Mouse (Mus musculus) heart, adult 2 months (tissue): ENCODE results near the gene Klf2. TPM values are rescaled to one million over a fixed set of nuclear protein-coding genes. Genes with fewer than 3 reads are reported as not detected.

Source experiments
- DNase-seq, 2 experiments: peaks; one replicate each; pipeline ENCODE4 v3.0.0; 2021
- H3K27ac ChIP-seq: fragments of 200-600 bp; 2 replicates; pipeline ENCODE4 v1.8.1; 2022
- H3K27me3 ChIP-seq: fragments of 200-500 bp; 2 replicates; pipeline ENCODE4 v1.6.1; 2012; ENCODE audit warnings: mild to moderate bottlenecking, low read length, inconsistent platforms, mixed read lengths; ENCODE audit not compliant: control insufficient read depth, insufficient read depth
- H3K36me3 ChIP-seq: fragments of 200-500 bp; 2 replicates; pipeline ENCODE4 v1.6.1; 2012; ENCODE audit warnings: low read length, inconsistent platforms; ENCODE audit not compliant: control insufficient read depth, insufficient read depth
- H3K4me1 ChIP-seq: fragments of 200-500 bp; 2 replicates; pipeline ENCODE4 v1.6.1; 2011; ENCODE audit warnings: low read length; ENCODE audit not compliant: control insufficient read depth, insufficient read depth
- H3K4me3 ChIP-seq: fragments of 200-600 bp; 2 replicates; pipeline ENCODE4 v1.8.1; 2022
- H3K79me2 ChIP-seq: fragments of 200-500 bp; replicated peaks from 2 replicates; pipeline ENCODE4 v1.6.1; 2012; ENCODE audit warnings: mild to moderate bottlenecking, inconsistent platforms, low read length, moderate library complexity, mixed read lengths; ENCODE audit not compliant: control insufficient read depth, insufficient read depth
- H3K9ac ChIP-seq: fragments of 200-500 bp; 2 replicates; pipeline ENCODE4 v1.6.1; 2012; ENCODE audit warnings: low read depth, mild to moderate bottlenecking, control low read depth, inconsistent platforms, low read length, mixed read lengths
- CTCF ChIP-seq: fragments of 200-600 bp; IDR thresholded peaks from 2 replicates; pipeline ENCODE4 v1.8.1; 2022; ENCODE audit warnings: antibody characterized with exemption, mild to moderate bottlenecking, moderate library complexity
- EP300 ChIP-seq: fragments of 200-500 bp; IDR thresholded peaks from 2 replicates; pipeline ENCODE4 v1.6.1; 2011; ENCODE audit warnings: low read depth, low read length, control low read depth; ENCODE audit not compliant: insufficient read depth
- POLR2A ChIP-seq: fragments of 200-500 bp; IDR thresholded peaks from 2 replicates; pipeline ENCODE4 v1.6.1; 2011; ENCODE audit warnings: mild to moderate bottlenecking, low read depth, low read length, control low read depth; ENCODE audit not compliant: insufficient read depth
- WGBS: fragments of 180-500 bp; shearing (Covaris S2); methylation state at CpG from one replicate; pipeline ENCODE4 v1.1.7; 2018; 5-methylcytosine and 5-hydroxymethylcytosine counted together
- intact Hi-C: fragments of 180-260 bp; cut with DNase I; formaldehyde crosslinking; loops from one replicate; pipeline ENCODE4 v1.15.1; 2025
- polyA plus RNA-seq: library from polyadenylated mRNA; depleted of rRNA; stranded (reverse); fragments of >200 nt; gene quantifications from 2 replicates; pipeline ENCODE4 v1.2.3, GENCODE M21; 2012
- total RNA-seq, 2 experiments: library from RNA; stranded (reverse); gene quantifications; 2 replicates each; pipeline ENCODE4 v1.2.3; 2021

Klf2 gene
- total and polyA plus RNA-seq, 3 experiments: 42.6 to 92.7 (median 76.0) TPM

DNA sequence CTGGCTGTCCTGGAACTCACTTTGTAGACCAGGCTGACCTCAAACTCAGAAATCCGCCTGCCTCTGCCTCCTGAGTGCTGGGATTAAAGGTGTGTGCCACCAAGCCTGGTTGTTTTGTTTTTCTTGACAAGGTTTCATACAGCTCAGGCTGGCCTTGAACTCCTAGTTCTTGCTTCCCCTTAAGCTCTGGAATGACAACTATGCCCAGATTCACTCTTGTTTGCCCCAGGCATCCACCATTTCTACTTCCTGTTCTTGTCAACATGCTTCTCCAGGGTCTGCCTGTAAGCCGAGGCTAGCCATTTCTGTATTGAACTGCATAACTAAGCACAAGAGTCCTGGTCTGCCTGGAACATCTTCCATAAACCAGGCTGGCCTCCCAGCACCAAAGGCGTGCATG, 10.3 kb downstream of the Klf2 start:
- no peak for TF ChIP-seq POLR2A
- TF ChIP-seq EP300: no peak
- TF ChIP-seq CTCF: no peak
- H3K4me1 ChIP-seq: peaks cover 15% of the 10 kb centered on the region
- H3K9ac ChIP-seq: no peak overlapping the region
- no peaks in the 10 kb centered on the region for H3K27me3 ChIP-seq
- H3K4me3 ChIP-seq: no peak overlapping the region
- H3K27ac ChIP-seq: no peak overlapping the region
- intact Hi-C loops: no loop called here
- WGBS: 88% methylated on average over 3 of the region's 3 CpGs
- H3K79me2 ChIP-seq: no peaks in the 10 kb centered on the region
- DNase-seq: no peak
- H3K36me3 ChIP-seq: no peaks in the 10 kb centered on the region

DNA sequence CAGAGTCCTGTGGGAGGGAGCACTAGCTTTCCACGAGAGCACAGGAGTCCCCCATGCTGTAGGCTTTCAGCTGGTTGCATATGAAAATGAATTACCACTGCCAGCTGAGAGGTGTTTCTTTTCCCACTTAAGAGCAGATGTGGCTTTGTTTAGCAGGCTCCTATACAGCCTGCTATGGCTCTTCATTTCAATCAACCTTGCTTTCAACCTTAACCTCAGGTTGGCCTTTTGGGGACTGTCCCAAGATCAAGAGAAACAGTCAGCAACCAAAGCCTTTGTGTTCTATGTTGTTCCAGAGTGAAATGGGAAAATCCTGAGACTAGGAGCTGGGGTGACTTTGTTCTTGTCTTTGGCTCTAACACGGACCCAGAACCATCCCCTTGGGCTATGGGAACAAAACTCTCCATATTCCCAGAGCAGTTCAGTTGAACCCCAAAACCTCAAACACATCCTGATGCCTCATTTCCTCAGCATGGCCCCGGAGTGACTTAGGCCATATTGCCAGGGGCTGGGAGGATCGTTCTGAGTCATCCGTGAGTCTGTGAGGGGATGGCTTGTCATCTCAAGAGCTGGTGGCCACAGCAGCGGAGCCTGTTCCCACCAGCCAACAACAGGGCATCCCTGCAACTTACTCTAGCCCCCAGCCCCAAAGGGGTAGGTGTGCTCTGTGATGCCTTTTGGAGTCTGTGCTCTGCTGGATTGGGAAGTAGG, 12.1 kb downstream of the Klf2 start:
- Histone ChIP-seq H3K9ac (0 out of 2 replicates have a peak overlapping the region, but pooled peaks have one; percentile 38), H3K4me1 (peaks cover 18% of the 10 kb centered on the region), H3K36me3 (no peaks in the 10 kb centered on the region; the same call in 1 of the 2 replicates), H3K27me3 (no peaks in the 10 kb centered on the region), H3K4me3 (no peak overlapping the region), H3K27ac (peak overlapping the region; percentile 83), H3K79me2 (no peaks in the 10 kb centered on the region)
- intact Hi-C loops: no loop called here
- DNase-seq: no peak
- TF ChIP-seq EP300 (no peak), POLR2A (no peak), CTCF (no peak)
- WGBS: 81% methylated on average over 6 of the region's 6 CpGs

GRCm38 (mm10) chr8:72331631-72332030, 12.8 kb downstream of the Klf2 start:
- peak overlapping the region; percentile 38; the same call in 1 of the 2 replicates for H3K9ac ChIP-seq
- peaks cover 18% of the 10 kb centered on the region for H3K4me1 ChIP-seq
- no peak for DNase-seq
- peaks cover 2% of the 10 kb centered on the region for H3K36me3 ChIP-seq
- H3K27me3 ChIP-seq: no peaks in the 10 kb centered on the region
- H3K4me3 ChIP-seq: no peak overlapping the region
- H3K79me2 ChIP-seq: no peaks in the 10 kb centered on the region
- TF ChIP-seq EP300 (peak; percentile 47; the same call in 1 of the 2 replicates), CTCF (no peak), POLR2A (peak; percentile 24; the same call in 1 of the 2 replicates)
- peak overlapping the region; percentile 83 for H3K27ac ChIP-seq
- WGBS: 61% methylated on average over 4 of the region's 4 CpGs
- intact Hi-C loops: no loop called here

- WGBS: 51% methylated on average over 3 of the region's 3 CpGs
- no peak for DNase-seq
- peaks cover 3% of the 10 kb centered on the region for H3K36me3 ChIP-seq
- H3K27ac ChIP-seq: peak overlapping the region; percentile 47
- H3K4me1 ChIP-seq: peaks cover 21% of the 10 kb centered on the region
- H3K79me2 ChIP-seq: no peaks in the 10 kb centered on the region
- H3K9ac ChIP-seq: no peak overlapping the region
- intact Hi-C loops: no loop called here
- TF ChIP-seq EP300 (0 out of 2 replicates have a peak, but pooled peaks have one; percentile 10), POLR2A (no peak), CTCF (no peak)
- no peaks in the 10 kb centered on the region for H3K27me3 ChIP-seq
- no peak overlapping the region for H3K4me3 ChIP-seq
Observed at GRCm38 (mm10) chr8:72333429-72334143, 14.8 kb downstream of the Klf2 start.

DNA sequence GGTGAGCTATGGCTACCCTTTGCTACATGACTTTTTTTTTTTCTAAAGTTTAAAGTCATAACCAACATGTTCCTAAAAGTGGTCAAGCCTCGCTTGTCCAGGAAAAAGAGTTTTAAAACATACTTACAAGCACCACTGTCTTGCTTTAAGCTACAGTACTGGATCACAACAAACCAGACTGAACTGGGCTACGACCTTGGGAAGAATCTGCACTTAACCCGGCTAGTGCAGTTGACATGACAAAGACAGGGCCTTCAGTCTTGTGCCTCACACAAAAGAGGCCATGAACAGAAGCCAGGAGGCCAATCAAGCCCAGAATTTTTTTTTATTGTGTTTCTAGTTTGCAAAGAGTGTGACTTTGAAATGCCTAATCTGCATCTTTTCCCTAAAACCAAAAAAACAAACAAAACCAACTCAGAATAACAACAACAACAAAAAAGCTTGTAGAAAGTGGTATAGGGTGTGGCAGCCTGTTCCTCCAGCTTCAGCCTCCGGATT, 15.4 kb downstream of the Klf2 start:
- peaks cover 3% of the 10 kb centered on the region for H3K36me3 ChIP-seq
- H3K27me3 ChIP-seq: no peaks in the 10 kb centered on the region
- no peak overlapping the region for H3K9ac ChIP-seq
- WGBS: 73% methylated on average over 4 of the region's 4 CpGs
- H3K79me2 ChIP-seq: no peaks in the 10 kb centered on the region
- peaks cover 21% of the 10 kb centered on the region for H3K4me1 ChIP-seq
- intact Hi-C loops: no loop called here
- no peak overlapping the region for H3K4me3 ChIP-seq
- H3K27ac ChIP-seq: peak overlapping the region; percentile 47
- no peak for TF ChIP-seq POLR2A
- no peak for TF ChIP-seq CTCF
- TF ChIP-seq EP300: no peak
- DNase-seq: no peak
